Mouse (Mus musculus) hindbrain, postnatal 0 days (tissue): Measurements from ENCODE around the gene Pitpnm3. TPM values are rescaled to one million over a fixed set of nuclear protein-coding genes. Genes with fewer than 3 reads are reported as not detected.

ENCODE experiments used
- ATAC-seq: fragments of 200-750 bp; cut with Nextera tagmentation; 2 replicates; pipeline ENCODE4 v1.8.0; 2017; ENCODE audit warnings: mild to moderate bottlenecking, moderate TSS enrichment, moderate library complexity
- DNase-seq: peaks from one replicate; pipeline ENCODE4 v3.0.0-alpha.2; 2015; ENCODE audit warnings: low spot score
- H3K27ac ChIP-seq: fragments of 300-500 bp; sonication (generic); 2 replicates; pipeline ENCODE4 v1.5.1; 2014; ENCODE audit warnings: mild to moderate bottlenecking
- H3K27me3 ChIP-seq: fragments of 300-500 bp; sonication (generic); 2 replicates; pipeline ENCODE4 v1.6.1; 2014; ENCODE audit warnings: low read length, mixed read lengths; ENCODE audit not compliant: insufficient read depth
- H3K36me3 ChIP-seq: fragments of 300-500 bp; sonication (generic); 2 replicates; pipeline ENCODE4 v1.6.1; 2014; ENCODE audit warnings: low read length, mixed read lengths; ENCODE audit not compliant: insufficient read depth
- H3K4me1 ChIP-seq: fragments of 300-500 bp; sonication (generic); 2 replicates; pipeline ENCODE4 v1.6.1; 2014; ENCODE audit warnings: antibody characterized with exemption, low read length, mixed read lengths; ENCODE audit not compliant: insufficient read depth
- H3K4me2 ChIP-seq: fragments of 300-500 bp; sonication (generic); 2 replicates; pipeline ENCODE4 v1.6.1; 2014; ENCODE audit warnings: low read depth, mild to moderate bottlenecking, low read length, moderate library complexity, mixed read lengths
- H3K4me3 ChIP-seq: fragments of 300-500 bp; sonication (generic); 2 replicates; pipeline ENCODE4 v1.5.1; 2014; ENCODE audit warnings: low read length
- H3K9ac ChIP-seq: fragments of 300-500 bp; sonication (generic); replicated peaks from 2 replicates; pipeline ENCODE4 v1.6.1; 2014; ENCODE audit warnings: mild to moderate bottlenecking, low read length, moderate library complexity, mixed read lengths
- H3K9me3 ChIP-seq: fragments of 300-500 bp; sonication (generic); 2 replicates; pipeline ENCODE4 v1.6.1; 2016; ENCODE audit warnings: low read length, mixed read lengths
- CTCF ChIP-seq: IDR thresholded peaks from 2 replicates; pipeline ENCODE4 v1.5.1; 2016; ENCODE audit warnings: antibody characterized with exemption, control low read depth, low read depth
- WGBS: fragments of 180-500 bp; shearing (Covaris S2); extraction: QIAGEN DNeasy Blood & Tissue Kit; methylation state at CpG from one replicate; pipeline ENCODE4 v1.1.7; 2014; 5-methylcytosine and 5-hydroxymethylcytosine counted together
- polyA plus RNA-seq: library from polyadenylated mRNA; unstranded; fragments of >200 nt; fragmentation: Nextera tagmentation; extraction: Ambion mirVana; gene quantifications from 2 replicates; pipeline ENCODE4 v1.2.1, GENCODE M21; 2015
- total RNA-seq: library from RNA; depleted of rRNA; stranded (reverse); fragments of >200 nt; gene quantifications from 2 replicates; pipeline ENCODE4 v1.2.3, GENCODE M21; 2014

The Pitpnm3 gene
- total and polyA plus RNA-seq, 2 experiments from 2014 or later = 6.1 to 26.3 TPM

GRCm38 (mm10) chr11:72049171-72049759, 86.3 kb downstream of the Pitpnm3 start:
- Histone ChIP-seq H3K27me3 (no peaks in the 10 kb centered on the region), H3K27ac (no peak overlapping the region), H3K4me2 (no peak overlapping the region), H3K4me3 (no peak overlapping the region), H3K36me3 (no peaks in the 10 kb centered on the region), H3K9me3 (no peaks in the 10 kb centered on the region), H3K9ac (no peak overlapping the region), H3K4me1 (peaks cover 10% of the 10 kb centered on the region; the same call in 1 of the 2 replicates)
- DNase-seq (no peak), ATAC-seq (no peak)
- TF ChIP-seq CTCF = no peak
- 56% methylated on average over 8 of the region's 8 CpGs for WGBS

GRCm38 (mm10) chr11:72048730-72049129, 86.8 kb downstream of the Pitpnm3 start:
- no peak overlapping the region for H3K27ac ChIP-seq
- no peaks in the 10 kb centered on the region for H3K9me3 ChIP-seq
- no peaks in the 10 kb centered on the region for H3K27me3 ChIP-seq
- H3K4me2 ChIP-seq = no peak overlapping the region
- no peaks in the 10 kb centered on the region for H3K36me3 ChIP-seq
- ATAC-seq (no peak), DNase-seq (no peak)
- peaks cover 12% of the 10 kb centered on the region; the same call in 1 of the 2 replicates for H3K4me1 ChIP-seq
- H3K9ac ChIP-seq = no peak overlapping the region
- no peak overlapping the region for H3K4me3 ChIP-seq
- no peak for TF ChIP-seq CTCF
- WGBS = 62% methylated on average over 6 of the region's 6 CpGs

- TF ChIP-seq CTCF = no peak
- no peak overlapping the region for H3K27ac ChIP-seq
- H3K4me2 ChIP-seq = no peak overlapping the region
- no peaks in the 10 kb centered on the region for H3K27me3 ChIP-seq
- H3K4me3 ChIP-seq = no peak overlapping the region
- H3K9me3 ChIP-seq = no peaks in the 10 kb centered on the region
- 70% methylated on average over 3 of the region's 3 CpGs for WGBS
- H3K4me1 ChIP-seq = peaks cover 19% of the 10 kb centered on the region
- no peak for DNase-seq
- H3K36me3 ChIP-seq = no peaks in the 10 kb centered on the region
- no peak for ATAC-seq
- no peak overlapping the region for H3K9ac ChIP-seq
Measured at GRCm38 (mm10) chr11:72044231-72044630, 91.3 kb downstream of the Pitpnm3 start.

- H3K4me2 ChIP-seq = peak overlapping the region; percentile 98
- H3K27ac ChIP-seq = no peak overlapping the region
- H3K4me1 ChIP-seq = peaks cover 20% of the 10 kb centered on the region
- H3K27me3 ChIP-seq = no peaks in the 10 kb centered on the region
- DNase-seq (no peak), ATAC-seq (no peak)
- WGBS = 1% methylated on average over 14 of the region's 14 CpGs
- H3K36me3 ChIP-seq = no peaks in the 10 kb centered on the region
- no peaks in the 10 kb centered on the region for H3K9me3 ChIP-seq
- no peak for TF ChIP-seq CTCF
- peak overlapping the region; percentile 70 for H3K4me3 ChIP-seq
- peak overlapping the region; percentile 37 for H3K9ac ChIP-seq
Measured at GRCm38 (mm10) chr11:72042631-72043030, 92.9 kb downstream of the Pitpnm3 start.

- H3K4me1 ChIP-seq = peaks cover 20% of the 10 kb centered on the region
Measured at GRCm38 (mm10) chr11:72041768-72042607, 93.6 kb downstream of the Pitpnm3 start, which contains the start of gene Pimreg. Pimreg (plus strand) TSS chr11:72042032.

GRCm38 (mm10) chr11:72041290-72041767, 94.2 kb downstream of the Pitpnm3 start:
- no peak overlapping the region; the same call in 1 of the 2 replicates for H3K9ac ChIP-seq

More at GRCm38 (mm10) chr11:72041768-72042607, 93.6 kb downstream of the Pitpnm3 start, which contains the start of gene Pimreg:
- Histone ChIP-seq H3K4me3 (peak within 1 kb of the TSS; percentile 70), H3K27me3 (no peaks in the 10 kb centered on the region), H3K27ac (no peak within 1 kb of the TSS), H3K4me2 (peak within 1 kb of the TSS; percentile 98), H3K9ac (peak within 1 kb of the TSS; percentile 37), H3K9me3 (no peaks in the 10 kb centered on the region), H3K36me3 (no peaks in the 10 kb centered on the region)
- under 1% methylated on average over 52 of the region's 52 CpGs for WGBS
- TF ChIP-seq CTCF = peak; percentile 55
- ATAC-seq (peak; percentile 92), DNase-seq (peak; percentile 94)

More at GRCm38 (mm10) chr11:72041290-72041767, 94.2 kb downstream of the Pitpnm3 start:
- no peak overlapping the region for H3K27ac ChIP-seq
- H3K36me3 ChIP-seq = no peaks in the 10 kb centered on the region
- H3K4me2 ChIP-seq = peak overlapping the region; percentile 98
- 18% methylated on average over 6 of the region's 6 CpGs for WGBS
- no peak for DNase-seq
- no peak for TF ChIP-seq CTCF
- peaks cover 20% of the 10 kb centered on the region for H3K4me1 ChIP-seq
- H3K4me3 ChIP-seq = peak overlapping the region; percentile 70
- no peaks in the 10 kb centered on the region for H3K27me3 ChIP-seq
- no peak for ATAC-seq
- H3K9me3 ChIP-seq = no peaks in the 10 kb centered on the region
